Mouse (Mus musculus) forebrain, postnatal 0 days (tissue): ENCODE results near the gene Soga1. TPM values are rescaled to one million over a fixed set of nuclear protein-coding genes. Genes with fewer than 3 reads are reported as not detected.

Experiments used
- ATAC-seq: fragments of 200-750 bp; cut with Nextera tagmentation; 2 replicates; pipeline ENCODE4 v1.8.0; 2017; ENCODE audit warnings: mild to moderate bottlenecking, moderate library complexity
- DNase-seq: peaks from one replicate; pipeline ENCODE4 v3.0.0-alpha.2; 2015
- H3K27ac ChIP-seq: fragments of 300-500 bp; sonication (generic); 2 replicates; pipeline ENCODE4 v1.5.1; 2014; ENCODE audit warnings: low read depth, mild to moderate bottlenecking, antibody characterized with exemption, low read length, moderate library complexity, mixed read lengths
- H3K27me3 ChIP-seq: fragments of 300-500 bp; sonication (generic); 2 replicates; pipeline ENCODE4 v1.6.1; 2014; ENCODE audit warnings: mild to moderate bottlenecking, low read length, mixed read lengths; ENCODE audit not compliant: insufficient read depth
- H3K36me3 ChIP-seq: fragments of 300-500 bp; sonication (generic); 2 replicates; pipeline ENCODE4 v1.6.1; 2014; ENCODE audit warnings: mild to moderate bottlenecking, moderate library complexity; ENCODE audit not compliant: insufficient read depth
- H3K4me1 ChIP-seq: fragments of 300-500 bp; sonication (generic); 2 replicates; pipeline ENCODE4 v1.6.1; 2014; ENCODE audit warnings: antibody characterized with exemption; ENCODE audit not compliant: insufficient read depth
- H3K4me2 ChIP-seq: fragments of 300-500 bp; sonication (generic); 2 replicates; pipeline ENCODE4 v1.6.1; 2014; ENCODE audit warnings: low read depth, mild to moderate bottlenecking, moderate library complexity
- H3K4me3 ChIP-seq: fragments of 300-500 bp; sonication (generic); 2 replicates; pipeline ENCODE4 v1.5.1; 2014; ENCODE audit warnings: low read depth, low read length, mixed read lengths
- H3K9ac ChIP-seq: fragments of 300-500 bp; sonication (generic); 2 replicates; pipeline ENCODE4 v1.6.1; 2014; ENCODE audit warnings: mild to moderate bottlenecking
- H3K9me3 ChIP-seq: fragments of 300-500 bp; sonication (generic); 2 replicates; pipeline ENCODE4 v1.6.1; 2016; ENCODE audit warnings: low read length
- CTCF ChIP-seq: sonication (generic); IDR thresholded peaks from 2 replicates; pipeline ENCODE4 v1.5.1; 2016; ENCODE audit warnings: antibody characterized with exemption, control low read depth, low read depth
- WGBS: fragments of 180-500 bp; shearing (Covaris S2); extraction: QIAGEN DNeasy Blood & Tissue Kit; methylation state at CpG from one replicate; pipeline ENCODE4 v1.1.7; 2014; 5-methylcytosine and 5-hydroxymethylcytosine counted together
- polyA plus RNA-seq: library from polyadenylated mRNA; unstranded; fragments of >200 nt; fragmentation: Nextera tagmentation; extraction: Ambion mirVana; gene quantifications from 2 replicates; pipeline ENCODE4 v1.2.1, GENCODE M21; 2015
- total RNA-seq: library from RNA; depleted of rRNA; stranded (reverse); fragments of >200 nt; gene quantifications from 2 replicates; pipeline ENCODE4 v1.2.3, GENCODE M21; 2014

The Soga1 gene
- total and polyA plus RNA-seq, 2 experiments from 2014 or later = 3.9 to 93.7 TPM

GRCm38 (mm10) chr2:157095005-157095755, 16.1 kb upstream of the Soga1 start:
- 63% methylated on average over 9 of the region's 9 CpGs for WGBS
- TF ChIP-seq CTCF = peak; percentile 96
- peaks cover 1% of the 10 kb centered on the region; the same call in 1 of the 2 replicates for H3K36me3 ChIP-seq
- no peak overlapping the region for H3K27ac ChIP-seq
- H3K9me3 ChIP-seq = no peaks in the 10 kb centered on the region
- no peak overlapping the region for H3K4me2 ChIP-seq
- H3K4me3 ChIP-seq = no peak overlapping the region
- no peaks in the 10 kb centered on the region for H3K4me1 ChIP-seq
- DNase-seq (peak; percentile 85), ATAC-seq (peak; percentile 82)
- H3K27me3 ChIP-seq = no peaks in the 10 kb centered on the region
- no peak overlapping the region for H3K9ac ChIP-seq

- 26% methylated on average over 8 of the region's 8 CpGs for WGBS
- DNase-seq (no peak), ATAC-seq (peak; percentile 77)
- TF ChIP-seq CTCF = no peak
- Histone ChIP-seq H3K4me3 (no peak overlapping the region), H3K27me3 (no peaks in the 10 kb centered on the region), H3K4me1 (no peaks in the 10 kb centered on the region), H3K9ac (no peak overlapping the region), H3K36me3 (no peaks in the 10 kb centered on the region), H3K4me2 (no peak overlapping the region), H3K9me3 (no peaks in the 10 kb centered on the region), H3K27ac (no peak overlapping the region)
These were observed 13.0 kb upstream of the Soga1 start for GRCm38 (mm10) chr2:157092024-157092423.

- no peaks in the 10 kb centered on the region for H3K4me1 ChIP-seq
- H3K27ac ChIP-seq = no peak overlapping the region
- H3K4me3 ChIP-seq = no peak overlapping the region
- DNase-seq (no peak), ATAC-seq (peak; percentile 25; the same call in 1 of the 2 replicates)
- 79% methylated on average over 14 of the region's 14 CpGs for WGBS
- no peaks in the 10 kb centered on the region for H3K27me3 ChIP-seq
- no peak overlapping the region for H3K9ac ChIP-seq
- TF ChIP-seq CTCF = no peak
- H3K36me3 ChIP-seq = no peaks in the 10 kb centered on the region
- H3K4me2 ChIP-seq = no peak overlapping the region
- no peaks in the 10 kb centered on the region for H3K9me3 ChIP-seq
These were observed 8.7 kb upstream of the Soga1 start for GRCm38 (mm10) chr2:157087536-157088317.

- DNase-seq (no peak), ATAC-seq (no peak)
- Histone ChIP-seq H3K4me2 (no peak within 1 kb of the TSS), H3K9me3 (no peaks in the 10 kb centered on the region), H3K4me3 (no peak within 1 kb of the TSS), H3K9ac (no peak within 1 kb of the TSS), H3K27ac (no peak within 1 kb of the TSS), H3K27me3 (no peaks in the 10 kb centered on the region), H3K4me1 (no peaks in the 10 kb centered on the region), H3K36me3 (no peaks in the 10 kb centered on the region)
- 83% methylated on average over 8 of the region's 8 CpGs for WGBS
- TF ChIP-seq CTCF = no peak
These were observed 7.7 kb upstream of the Soga1 start, which contains the start of gene Tldc2 for GRCm38 (mm10) chr2:157086796-157087195. TSS of gene Tldc2 (plus strand) at chr2:157087055.

GRCm38 (mm10) chr2:157084831-157085585, 6.0 kb upstream of the Soga1 start:
- no peak for DNase-seq
- Histone ChIP-seq H3K36me3 (no peaks in the 10 kb centered on the region), H3K4me2 (no peak overlapping the region), H3K9ac (no peak overlapping the region), H3K27me3 (no peaks in the 10 kb centered on the region), H3K4me1 (no peaks in the 10 kb centered on the region), H3K9me3 (no peaks in the 10 kb centered on the region), H3K4me3 (no peak overlapping the region), H3K27ac (no peak overlapping the region)
- no peak for ATAC-seq
- TF ChIP-seq CTCF = no peak
- WGBS = 86% methylated on average over 7 of the region's 7 CpGs

GRCm38 (mm10) chr2:157081960-157082359, 2.9 kb upstream of the Soga1 start:
- 36% methylated on average over 7 of the region's 7 CpGs for WGBS
- no peaks in the 10 kb centered on the region for H3K9me3 ChIP-seq
- no peak for TF ChIP-seq CTCF
- no peaks in the 10 kb centered on the region for H3K27me3 ChIP-seq
- H3K4me3 ChIP-seq = no peak overlapping the region
- peaks cover 8% of the 10 kb centered on the region for H3K4me1 ChIP-seq
- no peak overlapping the region for H3K9ac ChIP-seq
- no peak overlapping the region for H3K27ac ChIP-seq
- H3K36me3 ChIP-seq = 0 out of 2 replicates have a peak, but pooled peaks cover 3% of the 10 kb centered on the region
- DNase-seq (no peak), ATAC-seq (no peak)
- no peak overlapping the region for H3K4me2 ChIP-seq
